Mouse (Mus musculus): ENCODE measurements at regions not wholly inside any gene's neighbourhood (a gene's known extent, or its start where the extent isn't known, plus 50 kb on each side); places are given as distances from the start of the nearest gene placed in this dataset.

- peak; percentile 87 for ATAC-seq (ENCODE audit: insufficient number of reproducible peaks, low FRiP score, low TSS enrichment)
Measured at GRCm38 (mm10) chr12:106185398-106186077, 175.5 kb downstream of the Vrk1 start.

DNA sequence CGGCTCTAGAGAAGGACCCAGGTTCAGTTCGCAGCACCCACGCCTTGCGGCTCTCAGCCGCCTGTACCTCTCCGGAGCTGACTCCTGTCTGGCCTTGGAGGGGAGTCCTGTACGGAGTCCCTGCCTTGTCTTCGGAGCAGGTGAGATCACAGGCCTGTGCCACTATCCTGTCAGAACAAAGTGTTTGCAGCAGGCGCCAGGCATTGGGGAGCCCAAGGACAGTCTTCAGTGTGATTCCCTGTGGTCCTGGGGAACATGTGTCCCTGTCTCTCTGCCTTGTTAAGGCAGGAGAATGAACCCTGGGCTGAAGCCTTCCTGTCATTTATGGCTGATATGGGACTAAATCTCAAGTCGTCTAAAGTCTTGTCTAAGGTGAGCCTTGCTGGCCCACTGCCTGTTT lies 176.5 kb downstream of the Vrk1 start:
- no peak for ATAC-seq (ENCODE audit: insufficient number of reproducible peaks, low FRiP score, low TSS enrichment)

- ATAC-seq (ENCODE audit: insufficient number of reproducible peaks, low FRiP score, low TSS enrichment), result peak; percentile 74
Measured at GRCm38 (mm10) chr12:106191771-106192170, 181.7 kb downstream of the Vrk1 start.

GRCm38 (mm10) chr12:106199302-106199701 lies 189.3 kb downstream of the Vrk1 start:
- ATAC-seq (ENCODE audit: insufficient number of reproducible peaks, low FRiP score, low TSS enrichment), result no peak

- ATAC-seq (ENCODE audit: insufficient number of reproducible peaks, low FRiP score, low TSS enrichment), result no peak
Measured at GRCm38 (mm10) chr12:106203526-106203925, 193.5 kb downstream of the Vrk1 start.

DNA sequence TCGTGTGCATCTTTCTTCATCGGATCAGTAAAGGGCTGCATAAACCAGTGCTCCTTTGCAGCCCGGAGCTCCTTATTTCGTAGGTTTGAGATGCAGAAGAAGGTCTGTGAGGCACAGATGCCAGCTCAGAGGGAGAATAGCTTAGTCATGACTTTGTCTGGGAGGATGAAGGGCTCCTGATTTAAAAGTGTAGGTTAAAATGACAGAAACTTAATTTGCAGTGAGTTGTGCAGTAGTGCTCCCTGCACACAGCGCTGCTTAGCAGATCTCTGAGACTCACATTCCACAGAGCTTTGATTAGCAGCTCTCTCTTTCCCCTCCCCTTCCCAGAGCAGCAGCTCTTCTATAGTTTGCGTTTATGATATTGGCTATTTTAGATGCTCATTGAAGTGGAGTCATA lies 200.9 kb downstream of the Vrk1 start:
- ATAC-seq (ENCODE audit: insufficient number of reproducible peaks, low FRiP score, low TSS enrichment), result no peak

GRCm38 (mm10) chr12:106211488-106211887 lies 201.5 kb downstream of the Vrk1 start:
- no peak for ATAC-seq (ENCODE audit: insufficient number of reproducible peaks, low FRiP score, low TSS enrichment)

- ATAC-seq (ENCODE audit: insufficient number of reproducible peaks, low FRiP score, low TSS enrichment), result no peak
Measured at GRCm38 (mm10) chr12:106212397-106212796, 202.4 kb downstream of the Vrk1 start.

DNA sequence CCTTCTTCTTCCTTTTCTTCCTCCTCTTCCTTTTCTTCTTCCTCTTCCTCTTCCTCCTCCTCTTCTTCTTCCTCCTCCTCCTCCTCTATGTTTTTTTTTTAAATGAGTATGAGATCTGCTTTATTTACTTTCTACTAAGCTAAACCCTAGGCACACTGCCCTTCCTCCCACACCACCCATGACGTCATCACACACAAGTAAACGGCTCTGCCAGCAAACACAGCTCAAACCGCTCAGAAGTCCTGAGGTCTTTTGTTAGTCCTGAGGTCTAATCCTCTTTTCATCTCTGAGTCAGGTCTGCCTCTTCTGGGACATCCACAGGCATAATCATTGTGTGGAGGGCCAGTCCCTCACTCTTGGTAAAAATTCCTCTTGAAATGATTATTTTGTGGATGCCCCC lies 210.0 kb downstream of the Vrk1 start:
- ATAC-seq (ENCODE audit: insufficient number of reproducible peaks, low FRiP score, low TSS enrichment), result no peak

DNA sequence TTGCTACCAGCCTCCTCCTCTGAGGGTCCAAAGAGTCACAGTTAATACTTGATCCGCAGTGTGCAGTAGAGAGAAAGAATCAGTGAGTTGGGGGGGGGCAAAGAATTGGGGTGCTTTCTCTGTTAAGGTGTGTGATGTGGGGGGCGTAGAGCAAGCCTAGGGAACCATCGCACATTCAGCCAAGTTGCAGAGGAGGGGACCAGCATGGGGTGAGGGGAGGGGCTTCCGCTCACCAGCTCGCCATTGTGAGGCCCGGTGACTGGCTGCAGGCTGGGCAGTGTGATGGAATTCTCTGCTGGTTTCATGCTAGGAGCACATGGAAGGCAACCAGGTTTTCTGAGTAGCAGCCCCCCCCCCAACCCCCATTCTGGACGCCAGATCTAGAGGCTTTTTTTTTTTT lies 216.2 kb downstream of the Vrk1 start:
- ATAC-seq (ENCODE audit: insufficient number of reproducible peaks, low FRiP score, low TSS enrichment), result no peak

GRCm38 (mm10) chr12:106226776-106227562 lies 216.9 kb downstream of the Vrk1 start:
- ATAC-seq (ENCODE audit: insufficient number of reproducible peaks, low FRiP score, low TSS enrichment), result no peak

DNA sequence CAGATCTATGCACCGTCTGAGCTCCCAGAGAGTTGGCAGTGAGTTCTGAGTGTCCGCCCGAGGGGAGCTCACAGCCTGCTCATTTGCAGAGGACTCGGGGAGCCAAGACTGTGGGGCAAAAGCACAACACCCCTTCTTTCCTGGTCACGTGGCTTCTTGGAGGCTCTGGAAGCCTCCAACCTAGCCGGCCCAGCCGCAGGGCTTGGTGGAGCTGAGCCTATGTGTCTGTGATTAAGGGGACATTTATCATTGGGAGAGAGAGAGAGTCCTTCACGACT lies 217.5 kb downstream of the Vrk1 start:
- no peak for ATAC-seq (ENCODE audit: insufficient number of reproducible peaks, low FRiP score, low TSS enrichment)

GRCm38 (mm10) chr12:106245178-106245840 lies 235.3 kb downstream of the Vrk1 start:
- no peak for ATAC-seq (ENCODE audit: insufficient number of reproducible peaks, low FRiP score, low TSS enrichment)

GRCm38 (mm10) chr12:106273591-106273990 lies 263.6 kb downstream of the Vrk1 start:
- ATAC-seq (ENCODE audit: insufficient number of reproducible peaks, low FRiP score, low TSS enrichment), result no peak

DNA sequence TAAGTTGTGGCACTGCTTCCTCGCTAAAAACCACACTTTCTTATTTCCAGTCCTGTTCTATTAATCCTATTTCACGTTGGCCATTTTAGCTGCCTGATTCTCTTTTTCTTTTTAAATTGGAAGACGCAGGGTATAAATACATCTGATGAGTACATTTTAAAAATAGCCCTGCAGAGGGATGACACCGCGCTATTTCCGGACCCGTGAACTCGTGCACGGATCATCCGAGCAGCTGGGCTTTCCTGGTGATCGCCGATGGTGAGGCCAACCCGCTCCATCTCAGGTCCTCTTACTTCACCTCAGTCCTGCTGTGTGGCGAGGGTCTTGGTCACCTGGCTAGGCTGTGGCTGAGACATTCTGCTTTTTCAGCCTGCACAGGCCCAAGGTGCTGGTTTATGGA lies 267.9 kb downstream of the Vrk1 start:
- no peak for ATAC-seq (ENCODE audit: insufficient number of reproducible peaks, low FRiP score, low TSS enrichment)

DNA sequence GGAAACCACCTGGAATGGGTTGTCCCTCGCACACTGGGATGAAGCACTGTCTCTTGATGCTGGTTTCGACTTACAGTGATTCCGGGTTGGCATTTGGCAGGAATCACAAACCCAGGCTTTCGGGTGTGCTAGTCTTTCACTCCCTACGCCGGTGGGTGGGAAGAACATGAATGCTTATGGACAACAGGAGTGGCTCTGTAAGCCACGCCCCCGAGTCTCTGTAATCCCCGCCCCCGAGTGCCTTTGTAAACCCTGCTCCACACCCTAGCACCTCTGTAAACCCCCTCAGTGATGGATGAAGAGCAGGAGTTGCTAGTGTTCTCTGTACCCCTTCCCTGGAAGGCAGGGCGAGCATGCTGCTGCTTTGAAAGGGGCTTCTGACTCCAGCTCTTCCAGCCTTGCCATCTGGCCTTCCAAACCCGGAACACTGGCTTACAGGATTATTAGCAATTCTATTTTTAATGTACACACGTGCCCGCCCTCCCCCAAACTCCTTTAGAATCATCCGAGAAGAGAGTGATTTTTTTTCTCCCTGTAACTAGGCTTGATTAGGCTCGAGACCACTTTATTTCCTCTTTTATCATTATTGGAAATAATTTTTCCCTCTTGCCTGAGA lies 272.6 kb downstream of the Vrk1 start:
- ATAC-seq (ENCODE audit: insufficient number of reproducible peaks, low FRiP score, low TSS enrichment), result no peak

DNA sequence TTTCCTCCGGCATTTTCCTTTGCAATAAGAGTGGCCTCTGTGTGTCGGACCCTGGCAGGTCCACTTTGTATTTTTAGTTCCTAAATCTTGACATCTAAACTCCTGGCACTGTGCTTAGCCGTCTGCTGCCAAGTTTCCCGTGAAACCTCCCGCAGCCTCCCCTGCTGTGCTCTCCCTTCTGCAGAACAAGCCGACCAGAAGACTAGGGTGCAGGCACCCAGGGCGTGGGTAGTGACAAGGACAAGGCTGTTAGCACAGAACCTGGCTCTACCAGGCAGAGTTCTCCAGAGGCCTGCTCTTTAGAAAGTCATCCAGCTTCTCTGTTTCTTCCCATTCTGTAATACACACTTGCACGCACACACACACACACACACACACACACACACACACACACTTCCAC lies 274.8 kb downstream of the Vrk1 start:
- ATAC-seq (ENCODE audit: insufficient number of reproducible peaks, low FRiP score, low TSS enrichment), result no peak

- ATAC-seq (ENCODE audit: insufficient number of reproducible peaks, low FRiP score, low TSS enrichment), result no peak
Measured at GRCm38 (mm10) chr12:106288791-106289515, 278.9 kb downstream of the Vrk1 start.

DNA sequence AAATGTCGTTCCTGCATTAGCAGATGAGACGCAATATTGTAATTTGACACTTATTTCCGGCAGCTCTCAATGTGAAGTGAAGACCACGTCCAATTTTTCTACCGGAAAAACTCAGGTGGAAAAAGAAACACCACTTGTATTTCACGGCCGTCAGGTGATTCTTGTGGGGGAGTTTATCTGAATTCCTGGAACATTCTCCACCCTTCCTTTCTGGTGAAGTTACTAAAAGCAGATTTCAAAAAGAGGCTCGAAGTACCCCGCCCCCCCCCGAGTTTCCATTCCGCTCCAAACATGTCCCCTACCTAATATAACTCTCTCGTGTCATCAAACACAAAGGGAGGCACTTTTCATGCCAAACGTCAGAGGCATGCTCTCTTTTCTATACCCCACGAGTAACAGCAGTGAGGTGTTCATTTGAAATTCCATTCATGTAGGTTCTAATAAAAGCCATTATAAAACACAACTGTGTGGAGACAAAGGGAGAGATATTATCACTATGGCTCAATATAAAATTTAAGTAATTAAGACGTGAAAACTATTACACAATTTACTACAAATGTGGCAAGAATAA lies 281.5 kb downstream of the Vrk1 start:
- no peak for ATAC-seq (ENCODE audit: insufficient number of reproducible peaks, low FRiP score, low TSS enrichment)

- ATAC-seq (ENCODE audit: insufficient number of reproducible peaks, low FRiP score, low TSS enrichment), result no peak
Measured at GRCm38 (mm10) chr12:106293117-106293516, 283.1 kb downstream of the Vrk1 start.
